Mouse (Mus musculus) heart, postnatal 0 days (tissue): ENCODE data around the gene Ric8b. TPM values are rescaled to one million over a fixed set of nuclear protein-coding genes. Genes with fewer than 3 reads are reported as not detected.

Source experiments
- ATAC-seq: fragments of 200-750 bp; cut with Nextera tagmentation; 2 replicates; pipeline ENCODE4 v1.8.0; 2017; ENCODE audit warnings: low read depth, moderate number of reproducible peaks, moderate library complexity; ENCODE audit not compliant: insufficient read depth
- DNase-seq: peaks from one replicate; pipeline ENCODE4 v3.0.0-alpha.2; 2016; ENCODE audit warnings: low spot score
- H3K27ac ChIP-seq: fragments of 300-500 bp; sonication (generic); 2 replicates; pipeline ENCODE4 v1.5.1; 2014; ENCODE audit warnings: low read depth, mild to moderate bottlenecking
- H3K27me3 ChIP-seq: fragments of 300-500 bp; sonication (generic); 2 replicates; pipeline ENCODE4 v1.6.1; 2014; ENCODE audit warnings: low read length, mixed read lengths; ENCODE audit not compliant: control insufficient read depth, insufficient read depth
- H3K36me3 ChIP-seq: fragments of 300-500 bp; sonication (generic); replicated peaks from 2 replicates; pipeline ENCODE4 v1.6.1; 2014; ENCODE audit warnings: low read length, mixed read lengths; ENCODE audit not compliant: control insufficient read depth, insufficient read depth
- H3K4me1 ChIP-seq: fragments of 300-500 bp; sonication (generic); 2 replicates; pipeline ENCODE4 v1.6.1; 2014; ENCODE audit warnings: antibody characterized with exemption; ENCODE audit not compliant: control insufficient read depth, insufficient read depth
- H3K4me2 ChIP-seq: fragments of 300-500 bp; sonication (generic); 2 replicates; pipeline ENCODE4 v1.6.1; 2014; ENCODE audit warnings: low read depth, mild to moderate bottlenecking, low read length, moderate library complexity
- H3K4me3 ChIP-seq: fragments of 300-500 bp; sonication (generic); 2 replicates; pipeline ENCODE4 v1.5.1; 2014; ENCODE audit warnings: low read depth, low read length
- H3K9ac ChIP-seq: fragments of 300-500 bp; sonication (generic); replicated peaks from 2 replicates; pipeline ENCODE4 v1.6.1; 2014; ENCODE audit warnings: low read depth, low read length, mixed read lengths
- H3K9me3 ChIP-seq: fragments of 300-500 bp; sonication (generic); replicated peaks from 2 replicates; pipeline ENCODE4 v1.6.1; 2016; ENCODE audit warnings: low read length; ENCODE audit not compliant: control insufficient read depth
- CTCF ChIP-seq: IDR thresholded peaks from 2 replicates; pipeline ENCODE4 v1.5.1; 2016; ENCODE audit warnings: antibody characterized with exemption, control low read depth, low read depth
- EP300 ChIP-seq: IDR thresholded peaks from 2 replicates; pipeline ENCODE4 v1.6.1; 2016; ENCODE audit warnings: antibody characterized with exemption, low read depth
- WGBS: fragments of 180-500 bp; shearing (Covaris S2); extraction: QIAGEN DNeasy Blood & Tissue Kit; methylation state at CpG from one replicate; pipeline ENCODE4 v1.1.7; 2014; 5-methylcytosine and 5-hydroxymethylcytosine counted together
- polyA plus RNA-seq: library from polyadenylated mRNA; unstranded; fragments of >200 nt; fragmentation: Nextera tagmentation; extraction: Ambion mirVana; gene quantifications from 2 replicates; pipeline ENCODE4 v1.2.1, GENCODE M21; 2015
- total RNA-seq: library from RNA; depleted of rRNA; stranded (reverse); fragments of >200 nt; gene quantifications from 2 replicates; pipeline ENCODE4 v1.2.3, GENCODE M21; 2014; ENCODE audit warnings: low replicate concordance

The Ric8b gene
- total and polyA plus RNA-seq, 2 experiments from 2014 or later, result 10.5 to 22.7 TPM

GRCm38 (mm10) chr10:85003190-85004026 is 86.0 kb downstream of the Ric8b start:
- DNase-seq, result no peak
- 78% methylated on average over 7 of the region's 7 CpGs for WGBS

GRCm38 (mm10) chr10:85006573-85007310 is 89.3 kb downstream of the Ric8b start:
- Histone ChIP-seq H3K4me3 (no peak overlapping the region), H3K9ac (no peak overlapping the region), H3K27ac (no peak overlapping the region), H3K36me3 (peaks cover 12% of the 10 kb centered on the region), H3K27me3 (no peaks in the 10 kb centered on the region), H3K9me3 (no peaks in the 10 kb centered on the region), H3K4me2 (no peak overlapping the region), H3K4me1 (peaks cover 11% of the 10 kb centered on the region)
- DNase-seq, result no peak
- no peak for ATAC-seq
- TF ChIP-seq CTCF (no peak), EP300 (no peak)
- WGBS, result 54% methylated on average over 7 of the region's 7 CpGs

More at GRCm38 (mm10) chr10:85003190-85004026, 86.0 kb downstream of the Ric8b start:
- Histone ChIP-seq H3K9me3 (no peaks in the 10 kb centered on the region), H3K4me2 (no peak overlapping the region), H3K4me3 (no peak overlapping the region), H3K27me3 (no peaks in the 10 kb centered on the region), H3K36me3 (peaks cover 9% of the 10 kb centered on the region; the same call in 1 of the 2 replicates), H3K9ac (no peak overlapping the region), H3K4me1 (peaks cover 11% of the 10 kb centered on the region), H3K27ac (no peak overlapping the region)
- no peak for ATAC-seq
- no peak for TF ChIP-seq CTCF
- TF ChIP-seq EP300, result no peak

GRCm38 (mm10) chr10:85007861-85008840 is 90.7 kb downstream of the Ric8b start:
- Histone ChIP-seq H3K4me1 (peaks cover 11% of the 10 kb centered on the region), H3K9ac (no peak overlapping the region), H3K4me3 (no peak overlapping the region), H3K27ac (no peak overlapping the region), H3K9me3 (no peaks in the 10 kb centered on the region), H3K27me3 (no peaks in the 10 kb centered on the region), H3K4me2 (no peak overlapping the region), H3K36me3 (peaks cover 12% of the 10 kb centered on the region)
- DNase-seq (no peak), ATAC-seq (no peak)
- no peak for TF ChIP-seq EP300
- no peak for TF ChIP-seq CTCF
- 89% methylated on average over 11 of the region's 11 CpGs for WGBS

GRCm38 (mm10) chr10:85011066-85011465 is 93.7 kb downstream of the Ric8b start:
- no peak overlapping the region for H3K4me2 ChIP-seq
- H3K27ac ChIP-seq, result no peak overlapping the region
- no peak overlapping the region for H3K9ac ChIP-seq
- peaks cover 16% of the 10 kb centered on the region for H3K36me3 ChIP-seq
- H3K4me3 ChIP-seq, result no peak overlapping the region
- TF ChIP-seq CTCF (no peak), EP300 (no peak)
- DNase-seq (no peak), ATAC-seq (no peak)
- H3K4me1 ChIP-seq, result peaks cover 7% of the 10 kb centered on the region
- no peaks in the 10 kb centered on the region for H3K27me3 ChIP-seq
- H3K9me3 ChIP-seq, result no peaks in the 10 kb centered on the region
- 81% methylated on average over 2 of the region's 2 CpGs for WGBS

GRCm38 (mm10) chr10:85013464-85013863 is 96.0 kb downstream of the Ric8b start:
- peak; percentile 47 for DNase-seq
- no peak overlapping the region for H3K4me3 ChIP-seq
- no peak overlapping the region for H3K4me2 ChIP-seq
- H3K27ac ChIP-seq, result no peak overlapping the region
- no peaks in the 10 kb centered on the region for H3K9me3 ChIP-seq
- peak; percentile 81 for ATAC-seq
- no peaks in the 10 kb centered on the region for H3K4me1 ChIP-seq
- H3K9ac ChIP-seq, result no peak overlapping the region
- H3K36me3 ChIP-seq, result peaks cover 32% of the 10 kb centered on the region
- TF ChIP-seq EP300 (no peak), CTCF (peak; percentile 74)
- H3K27me3 ChIP-seq, result no peaks in the 10 kb centered on the region
- 8% methylated on average over 1 of the region's 1 CpGs for WGBS
